Comparison of ENCODE assay signal across 8 mouse cellular contexts in genomic region chr9:109932361-109932755, GRCm38 (mm10). TPM values are rescaled to one million over a fixed set of nuclear protein-coding genes. Genes with fewer than 3 reads are reported as not detected.
DNase-seq lines count a peak whose midpoint lies in the region; ATAC-seq and TF ChIP-seq lines count a peak whose summit lies in the region.

No protein-coding gene starts in this region.

- H3K27ac ChIP-seq in spleen, adult 2 months (ENCODE audit: insufficient read depth, low read length) = peak overlapping the region; percentile 79; the same call in 1 of the 2 replicates
- peak overlapping the region; percentile 94 for H3K27ac ChIP-seq in forebrain, postnatal 0 days (ENCODE audit: low read depth, low read length)
- peak overlapping the region; percentile 96 for H3K27ac ChIP-seq in intestine, embryonic 14.5 days (ENCODE audit: low read depth)
- H3K27ac ChIP-seq in liver, embryonic 16.5 days (ENCODE audit: low read length) = peak overlapping the region; percentile 66
- H3K27ac ChIP-seq in neural tube, embryonic 14.5 days (ENCODE audit: low read depth, low read length) = peak overlapping the region; percentile 90

- intact Hi-C loops in left cerebral cortex, postnatal 4 days (cut with DNase I) = loop anchor here (5.0 kb wide), 1 partner anchor 40 kb away; no protein-coding TSS in a partner anchor

- H3K4me1 ChIP-seq in spleen, adult 2 months (ENCODE audit: control insufficient read depth, insufficient read depth, insufficient read length) = peaks cover 3% of the 10 kb centered on the region
- H3K4me1 ChIP-seq in forebrain, postnatal 0 days (ENCODE audit: insufficient read depth) = peaks cover 5% of the 10 kb centered on the region; the same call in 1 of the 2 replicates
- H3K4me1 ChIP-seq in intestine, embryonic 14.5 days (replicated peaks; ENCODE audit: control insufficient read depth, insufficient read depth, low read length) = peaks cover 7% of the 10 kb centered on the region
- H3K4me1 ChIP-seq in liver, embryonic 16.5 days (ENCODE audit: control insufficient read depth, low read depth, low read length) = peaks cover 5% of the 10 kb centered on the region
- peaks cover 9% of the 10 kb centered on the region; the same call in 1 of the 2 replicates for H3K4me1 ChIP-seq in neural tube, embryonic 14.5 days (ENCODE audit: control insufficient read depth, insufficient read depth, low read length)

- no peak for TF ChIP-seq CTCF in spleen, adult 2 months (IDR thresholded peaks at IDR 0.05; ENCODE audit: extremely low read depth, insufficient read depth, insufficient read length, insufficient replicate concordance)
- TF ChIP-seq CTCF in forebrain, postnatal 0 days (IDR thresholded peaks at IDR 0.05; ENCODE audit: low read depth) = no peak

- peak overlapping the region; percentile 73 for H3K4me3 ChIP-seq in spleen, adult 2 months (ENCODE audit: extremely low read depth, insufficient read depth, insufficient read length)
- peak overlapping the region; percentile 67 for H3K4me3 ChIP-seq in forebrain, postnatal 0 days (ENCODE audit: low read depth, low read length)
- H3K4me3 ChIP-seq in intestine, embryonic 14.5 days (ENCODE audit: low read depth, low read length) = peak overlapping the region; percentile 68
- peak overlapping the region; percentile 70 for H3K4me3 ChIP-seq in liver, embryonic 16.5 days (ENCODE audit: low read depth, low read length)
- H3K4me3 ChIP-seq in neural tube, embryonic 14.5 days (ENCODE audit: low read depth, low read length) = peak overlapping the region; percentile 81

- no peak for ATAC-seq in forebrain, postnatal 0 days
- no peak for ATAC-seq in intestine, embryonic 14.5 days (replicated peaks; ENCODE audit: low FRiP score, low TSS enrichment, low read depth)
- no peak for ATAC-seq in liver, embryonic 16.5 days (ENCODE audit: low read depth)
- no peak for ATAC-seq in neural tube, embryonic 14.5 days (ENCODE audit: low read depth)

- no peaks in the 10 kb centered on the region for H3K36me3 ChIP-seq in spleen, adult 2 months (ENCODE audit: control insufficient read depth, insufficient read depth, low read length)
- no peaks in the 10 kb centered on the region for H3K36me3 ChIP-seq in forebrain, postnatal 0 days (ENCODE audit: insufficient read depth)
- no peaks in the 10 kb centered on the region for H3K36me3 ChIP-seq in intestine, embryonic 14.5 days (ENCODE audit: control insufficient read depth, insufficient read depth, low read length)
- no peaks in the 10 kb centered on the region for H3K36me3 ChIP-seq in liver, embryonic 16.5 days (ENCODE audit: control insufficient read depth, insufficient read depth)
- no peaks in the 10 kb centered on the region for H3K36me3 ChIP-seq in neural tube, embryonic 14.5 days (ENCODE audit: control insufficient read depth, insufficient read depth, low read length)

- under 1% methylated on average over 20 of the region's 20 CpGs for WGBS in spleen, adult 2 months
- under 1% methylated on average over 20 of the region's 20 CpGs for WGBS in forebrain, postnatal 0 days
- under 1% methylated on average over 20 of the region's 20 CpGs for WGBS in intestine, embryonic 14.5 days
- under 1% methylated on average over 20 of the region's 20 CpGs for WGBS in liver, embryonic 16.5 days (ENCODE audit: insufficient replicate concordance)
- WGBS in neural tube, embryonic 14.5 days = under 1% methylated on average over 20 of the region's 20 CpGs

- DNase-seq in spleen, adult 2 months (ENCODE audit: low read depth in 1 of 2, low spot score in 2 of 2) = no peak
- no peak for DNase-seq in spleen, adult 12 weeks (ENCODE audit: low spot score)
- peak; percentile 18 for DNase-seq in adrenal gland, postnatal 25 days
- DNase-seq in forebrain, postnatal 0 days = peak; percentile 44
- no peak for DNase-seq in intestine, embryonic 14.5 days (ENCODE audit: low spot score)
- DNase-seq in left cerebral cortex, postnatal 4 days = no peak

- peak overlapping the region; percentile 63 for H3K4me2 ChIP-seq in forebrain, postnatal 0 days (ENCODE audit: low read depth)
- peak overlapping the region; percentile 77 for H3K4me2 ChIP-seq in intestine, embryonic 14.5 days (ENCODE audit: low read length)
- H3K4me2 ChIP-seq in liver, embryonic 16.5 days (ENCODE audit: low read depth, low read length) = peak overlapping the region; percentile 93
- peak overlapping the region; percentile 87 for H3K4me2 ChIP-seq in neural tube, embryonic 14.5 days (ENCODE audit: low read depth, low read length)

- no peaks in the 10 kb centered on the region for H3K9me3 ChIP-seq in forebrain, postnatal 0 days (ENCODE audit: low read length)
- H3K9me3 ChIP-seq in intestine, embryonic 14.5 days (ENCODE audit: control insufficient read depth, low read length) = no peaks in the 10 kb centered on the region
- H3K9me3 ChIP-seq in liver, embryonic 16.5 days (replicated peaks; ENCODE audit: control insufficient read depth, low read length) = no peaks in the 10 kb centered on the region
- no peaks in the 10 kb centered on the region for H3K9me3 ChIP-seq in neural tube, embryonic 14.5 days (ENCODE audit: control insufficient read depth, low read length)

- no peak for TF ChIP-seq POLR2A in spleen, adult 2 months (IDR thresholded peaks at IDR 0.05; ENCODE audit: low read depth, low read length)

- no peaks in the 10 kb centered on the region for H3K27me3 ChIP-seq in spleen, adult 2 months (ENCODE audit: control insufficient read depth, insufficient read depth, low read length)
- H3K27me3 ChIP-seq in forebrain, postnatal 0 days (ENCODE audit: insufficient read depth, low read length) = no peaks in the 10 kb centered on the region
- H3K27me3 ChIP-seq in intestine, embryonic 14.5 days (replicated peaks; ENCODE audit: control insufficient read depth, insufficient read depth, low read length) = no peaks in the 10 kb centered on the region
- peaks cover 15% of the 10 kb centered on the region for H3K27me3 ChIP-seq in liver, embryonic 16.5 days (ENCODE audit: control insufficient read depth, insufficient read depth, low read depth, low read length)
- H3K27me3 ChIP-seq in neural tube, embryonic 14.5 days (ENCODE audit: control insufficient read depth, insufficient read depth, low read length) = peaks cover 3% of the 10 kb centered on the region; the same call in 1 of the 2 replicates

- H3K9ac ChIP-seq in forebrain, postnatal 0 days = peak overlapping the region; percentile 69
- H3K9ac ChIP-seq in intestine, embryonic 14.5 days (ENCODE audit: low read length) = peak overlapping the region; percentile 69
- H3K9ac ChIP-seq in liver, embryonic 16.5 days (ENCODE audit: low read depth, low read length) = peak overlapping the region; percentile 74
- H3K9ac ChIP-seq in neural tube, embryonic 14.5 days (replicated peaks; ENCODE audit: low read depth, low read length) = peak overlapping the region; percentile 84

RNA-seq across cellular contexts. Expression of gene Map4, which starts 1.1 kb away (rescaled TPM):
- 103 and 119 TPM in 2 replicates for polyA plus RNA-seq in spleen, adult 2 months (2012; rRNA removed)
- total RNA-seq in adrenal gland, postnatal 25 days (2021) = 83.4 and 92.8 TPM in 2 replicates
- total RNA-seq in forebrain, postnatal 0 days (2014; rRNA removed) = 226 and 237 TPM in 2 replicates
- polyA plus RNA-seq in forebrain, postnatal 0 days (2015; fragmentation: Nextera tagmentation; extraction: Ambion mirVana) = 158 and 201 TPM in 2 replicates
- polyA plus RNA-seq in intestine, embryonic 14.5 days (2014; fragmentation: Nextera tagmentation; extraction: Ambion mirVana) = 60.8 and 67.1 TPM in 2 replicates
- 13.0 TPM in 2 replicates for polyA plus RNA-seq in liver, embryonic 16.5 days (2015; fragmentation: Nextera tagmentation; extraction: Ambion mirVana)
- polyA plus RNA-seq in neural tube, embryonic 14.5 days (2014; fragmentation: Nextera tagmentation; extraction: Ambion mirVana) = 171 and 219 TPM in 2 replicates
- 100 to 1,000 TPM; 477 to 488 TPM for total RNA-seq in left cerebral cortex, postnatal 4 days (2021)

RNA-seq across cellular contexts. Expression of gene Cdc25a, which starts 57.0 kb away (rescaled TPM):
- polyA plus RNA-seq in spleen, adult 2 months (2012; rRNA removed) = 4.0 and 5.6 TPM in 2 replicates
- total RNA-seq in adrenal gland, postnatal 25 days (2021) = 11.5 and 12.9 TPM in 2 replicates
- 14.4 and 16.1 TPM in 2 replicates for total RNA-seq in forebrain, postnatal 0 days (2014; rRNA removed)
- polyA plus RNA-seq in forebrain, postnatal 0 days (2015; fragmentation: Nextera tagmentation; extraction: Ambion mirVana) = 7.7 and 8.7 TPM in 2 replicates
- 33.0 and 35.5 TPM in 2 replicates for polyA plus RNA-seq in intestine, embryonic 14.5 days (2014; fragmentation: Nextera tagmentation; extraction: Ambion mirVana)
- 9.9 and 10.7 TPM in 2 replicates for polyA plus RNA-seq in liver, embryonic 16.5 days (2015; fragmentation: Nextera tagmentation; extraction: Ambion mirVana)
- polyA plus RNA-seq in neural tube, embryonic 14.5 days (2014; fragmentation: Nextera tagmentation; extraction: Ambion mirVana) = 8.6 and 12.5 TPM in 2 replicates
- total RNA-seq in left cerebral cortex, postnatal 4 days (2021) = 10 to 100 TPM in 1 of 2 experiments, 1 to 10 TPM in 1; 9.9 to 10.3 TPM

Comparison
In these comparisons a context has a peak if more than half of its experiments do, and no peak if none do; other contexts are left out.
1. DNase-seq: peak in adrenal gland, postnatal 25 days (single experiment) and forebrain, postnatal 0 days (single experiment); none in spleen, adult 2 months (0 of 2), spleen, adult 12 weeks (single experiment), intestine, embryonic 14.5 days (single experiment) and left cerebral cortex, postnatal 4 days (single experiment).
2. Peak in every context shown above with its lines, with median percentiles within 50 percentile points of each other: H3K27ac ChIP-seq, H3K4me3 ChIP-seq, H3K4me2 ChIP-seq and H3K9ac ChIP-seq.